Mouse (Mus musculus) embryonic facial prominence, embryonic 14.5 days (tissue): ENCODE data around the gene Il1rl1. TPM values are rescaled to one million over a fixed set of nuclear protein-coding genes. Genes with fewer than 3 reads are reported as not detected.

Experiments
- ATAC-seq: fragments of 200-750 bp; cut with Nextera tagmentation; 2 replicates; pipeline ENCODE4 v1.8.0; 2017; ENCODE audit warnings: low read depth, moderate number of reproducible peaks, moderate TSS enrichment
- DNase-seq: peaks from one replicate; pipeline ENCODE4 v3.0.0-alpha.2; 2015; ENCODE audit warnings: low spot score
- H3K27ac ChIP-seq: fragments of 300-500 bp; sonication (generic); replicated peaks from 2 replicates; pipeline ENCODE4 v1.5.1; 2014; ENCODE audit warnings: low read depth, mild to moderate bottlenecking, low read length, moderate library complexity
- H3K27me3 ChIP-seq: fragments of 300-500 bp; sonication (generic); replicated peaks from 2 replicates; pipeline ENCODE4 v1.6.1; 2014; ENCODE audit warnings: low read length; ENCODE audit not compliant: control insufficient read depth, insufficient read depth
- H3K36me3 ChIP-seq: fragments of 300-500 bp; sonication (generic); 2 replicates; pipeline ENCODE4 v1.6.1; 2014; ENCODE audit warnings: low read length, mixed read lengths; ENCODE audit not compliant: control insufficient read depth, insufficient read depth
- H3K4me1 ChIP-seq: fragments of 300-500 bp; sonication (generic); 2 replicates; pipeline ENCODE4 v1.6.1; 2014; ENCODE audit warnings: antibody characterized with exemption, low read length; ENCODE audit not compliant: control insufficient read depth, insufficient read depth
- H3K4me2 ChIP-seq: fragments of 300-500 bp; sonication (generic); 2 replicates; pipeline ENCODE4 v1.6.1; 2014; ENCODE audit warnings: low read depth, mild to moderate bottlenecking, low read length, moderate library complexity, mixed read lengths
- H3K4me3 ChIP-seq: fragments of 300-500 bp; sonication (generic); 2 replicates; pipeline ENCODE4 v1.5.1; 2014; ENCODE audit warnings: low read depth, mild to moderate bottlenecking, low read length
- H3K9ac ChIP-seq: fragments of 300-500 bp; sonication (generic); 2 replicates; pipeline ENCODE4 v1.6.1; 2014; ENCODE audit warnings: low read depth, mild to moderate bottlenecking, low read length, moderate library complexity, mixed read lengths
- H3K9me3 ChIP-seq: fragments of 300-500 bp; sonication (generic); 2 replicates; pipeline ENCODE4 v1.6.1; 2016; ENCODE audit warnings: low read length; ENCODE audit not compliant: control insufficient read depth
- WGBS: fragments of 180-500 bp; shearing (Covaris S2); extraction: QIAGEN DNeasy Blood & Tissue Kit; methylation state at CpG from one replicate; pipeline ENCODE4 v1.1.7; 2014; 5-methylcytosine and 5-hydroxymethylcytosine counted together
- polyA plus RNA-seq: library from polyadenylated mRNA; unstranded; fragments of >200 nt; fragmentation: Nextera tagmentation; extraction: Ambion mirVana; gene quantifications from 2 replicates; pipeline ENCODE4 v1.2.1, GENCODE M21; 2014

Il1rl1 gene
- polyA plus RNA-seq, 1 experiment from 2014 or later: 3.2 TPM

- no peaks in the 10 kb centered on the region for H3K9me3 ChIP-seq
- peak; percentile 12 for DNase-seq
- H3K27ac ChIP-seq: no peak within 1 kb of the TSS
- H3K4me3 ChIP-seq: no peak within 1 kb of the TSS
- no peak within 1 kb of the TSS for H3K9ac ChIP-seq
- H3K27me3 ChIP-seq: no peaks in the 10 kb centered on the region; the same call in 1 of the 2 replicates
- ATAC-seq: peak; percentile 30; the same call in 1 of the 2 replicates
- H3K4me2 ChIP-seq: no peak within 1 kb of the TSS
- no peaks in the 10 kb centered on the region for H3K36me3 ChIP-seq
- 42% methylated on average over 14 of the region's 20 CpGs for WGBS
- no peaks in the 10 kb centered on the region for H3K4me1 ChIP-seq
These were observed 36.4 kb downstream of the Il1rl1 start, which contains the start of gene Il18r1 for GRCm38 (mm10) chr1:40465477-40466430. Il18r1 (plus strand) TSS chr1:40465552.

GRCm38 (mm10) chr1:40467306-40467705, 37.9 kb downstream of the Il1rl1 start:
- Histone ChIP-seq H3K36me3 (no peaks in the 10 kb centered on the region), H3K4me3 (no peak overlapping the region), H3K27me3 (no peaks in the 10 kb centered on the region; the same call in 1 of the 2 replicates), H3K9ac (no peak overlapping the region), H3K27ac (no peak overlapping the region), H3K9me3 (no peaks in the 10 kb centered on the region), H3K4me1 (no peaks in the 10 kb centered on the region), H3K4me2 (no peak overlapping the region)
- ATAC-seq (no peak), DNase-seq (no peak)
- WGBS: 89% methylated on average over 4 of the region's 4 CpGs

GRCm38 (mm10) chr1:40468805-40469204, 39.4 kb downstream of the Il1rl1 start:
- Histone ChIP-seq H3K27ac (no peak overlapping the region), H3K9me3 (no peaks in the 10 kb centered on the region), H3K9ac (no peak overlapping the region)

GRCm38 (mm10) chr1:40469900-40470299, 40.5 kb downstream of the Il1rl1 start:
- Histone ChIP-seq H3K9me3 (no peaks in the 10 kb centered on the region), H3K9ac (no peak overlapping the region), H3K4me1 (no peaks in the 10 kb centered on the region), H3K27me3 (no peaks in the 10 kb centered on the region; the same call in 1 of the 2 replicates), H3K4me3 (no peak overlapping the region), H3K4me2 (no peak overlapping the region), H3K36me3 (no peaks in the 10 kb centered on the region), H3K27ac (no peak overlapping the region)
- DNase-seq (no peak), ATAC-seq (no peak)
- 76% methylated on average over 12 of the region's 12 CpGs for WGBS

More at GRCm38 (mm10) chr1:40468805-40469204, 39.4 kb downstream of the Il1rl1 start:
- ATAC-seq (no peak), DNase-seq (no peak)
- Histone ChIP-seq H3K4me1 (no peaks in the 10 kb centered on the region), H3K27me3 (no peaks in the 10 kb centered on the region; the same call in 1 of the 2 replicates), H3K4me3 (no peak overlapping the region), H3K36me3 (no peaks in the 10 kb centered on the region), H3K4me2 (no peak overlapping the region)
- WGBS: 73% methylated on average over 2 of the region's 2 CpGs

- no peak for DNase-seq
- H3K4me3 ChIP-seq: no peak overlapping the region
- H3K36me3 ChIP-seq: no peaks in the 10 kb centered on the region
- no peak overlapping the region for H3K4me2 ChIP-seq
- WGBS: 69% methylated on average over 1 of the region's 1 CpGs
- no peaks in the 10 kb centered on the region for H3K27me3 ChIP-seq
- H3K9me3 ChIP-seq: no peaks in the 10 kb centered on the region
- H3K27ac ChIP-seq: no peak overlapping the region
- H3K4me1 ChIP-seq: no peaks in the 10 kb centered on the region
- no peak for ATAC-seq
- H3K9ac ChIP-seq: no peak overlapping the region
These were observed 43.0 kb downstream of the Il1rl1 start for GRCm38 (mm10) chr1:40472401-40472800.

GRCm38 (mm10) chr1:40473640-40474039, 44.3 kb downstream of the Il1rl1 start:
- WGBS: 84% methylated on average over 4 of the region's 4 CpGs
- Histone ChIP-seq H3K27me3 (no peaks in the 10 kb centered on the region), H3K36me3 (no peaks in the 10 kb centered on the region), H3K9ac (no peak overlapping the region), H3K27ac (no peak overlapping the region), H3K4me2 (no peak overlapping the region), H3K9me3 (no peaks in the 10 kb centered on the region), H3K4me3 (no peak overlapping the region), H3K4me1 (no peaks in the 10 kb centered on the region)
- DNase-seq: no peak
- no peak for ATAC-seq

- DNase-seq: no peak
- H3K27me3 ChIP-seq: no peaks in the 10 kb centered on the region
- 86% methylated on average over 5 of the region's 5 CpGs for WGBS
- no peak overlapping the region for H3K4me2 ChIP-seq
- H3K9ac ChIP-seq: no peak overlapping the region
- H3K4me1 ChIP-seq: no peaks in the 10 kb centered on the region
- H3K9me3 ChIP-seq: no peaks in the 10 kb centered on the region
- no peak overlapping the region for H3K27ac ChIP-seq
- ATAC-seq: no peak
- no peaks in the 10 kb centered on the region for H3K36me3 ChIP-seq
- no peak overlapping the region for H3K4me3 ChIP-seq
These were observed 45.0 kb downstream of the Il1rl1 start for GRCm38 (mm10) chr1:40474336-40474735.

GRCm38 (mm10) chr1:40475697-40476096, 46.3 kb downstream of the Il1rl1 start:
- Histone ChIP-seq H3K36me3 (no peaks in the 10 kb centered on the region), H3K27ac (no peak overlapping the region), H3K4me1 (no peaks in the 10 kb centered on the region), H3K9me3 (no peaks in the 10 kb centered on the region), H3K4me3 (no peak overlapping the region), H3K27me3 (no peaks in the 10 kb centered on the region), H3K9ac (no peak overlapping the region), H3K4me2 (no peak overlapping the region)
- no peak for DNase-seq
- ATAC-seq: no peak
- 59% methylated on average over 3 of the region's 3 CpGs for WGBS
